Mouse (Mus musculus) natural killer cell, adult 2 months (primary cell): ENCODE measurements at regions not wholly inside any gene's neighbourhood (a gene's known extent, or its start where the extent isn't known, plus 50 kb on each side); places are given as distances from the start of the nearest gene placed in this dataset.
"Not testable (repeated sequence)": the region's sequence is repeated elsewhere in the genome, so short reads cannot be mapped to it uniquely, and the experiment has no call there.

Experiments
- DNase-seq, 2 experiments: peaks; one replicate each; pipeline ENCODE4 v3.0.0; 2022; ENCODE audit warnings: low spot score in 2 of 2

DNA sequence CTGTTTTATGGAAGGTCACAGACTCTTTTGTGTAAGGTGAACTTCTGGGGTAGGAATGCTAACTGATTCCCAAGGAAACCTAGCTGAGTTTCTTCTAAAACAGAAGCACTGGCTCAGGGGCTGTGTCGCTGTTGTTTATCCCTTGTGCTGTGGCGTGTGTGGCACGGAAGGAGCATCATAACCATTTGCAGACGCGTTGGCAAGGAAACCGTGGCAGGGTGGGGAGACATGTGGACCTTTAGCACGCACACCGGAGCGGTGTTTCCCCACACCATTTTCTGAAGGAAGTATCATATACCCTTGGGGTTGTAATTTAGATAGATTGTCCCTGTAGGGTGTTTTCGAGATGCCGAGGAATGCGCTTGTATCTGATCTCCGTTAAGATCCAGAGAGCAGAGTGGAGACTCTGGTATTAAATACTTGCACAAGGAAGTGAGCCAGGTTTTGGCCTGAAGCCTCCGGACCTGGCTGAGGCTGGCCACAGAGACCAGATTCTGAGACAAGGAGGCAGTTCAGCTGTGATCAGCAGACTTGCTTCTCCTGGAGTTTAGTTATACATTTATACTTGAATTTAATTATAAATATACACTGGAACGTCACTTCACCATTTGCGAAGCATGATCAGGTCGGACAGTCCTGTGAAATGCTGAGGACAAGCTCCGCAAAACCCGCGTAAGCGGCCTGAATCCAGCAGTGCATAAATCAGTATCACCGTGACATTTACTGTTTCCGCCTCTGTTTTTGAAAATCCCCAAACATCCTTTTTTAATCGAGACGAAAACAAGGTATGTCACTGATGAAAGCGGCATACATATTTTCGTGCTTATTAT is 84.5 kb upstream of the Adgrl2 start:
- no peak for DNase-seq

- DNase-seq, result no peak
Observed at GRCm38 (mm10) chr3:149070201-149070600, 79.8 kb upstream of the Adgrl2 start.

GRCm38 (mm10) chr3:149069436-149069835 is 79.1 kb upstream of the Adgrl2 start:
- DNase-seq, result no peak

- DNase-seq, result no peak
Observed at GRCm38 (mm10) chr3:149068821-149069220, 78.5 kb upstream of the Adgrl2 start.

- no peak for DNase-seq
Observed at GRCm38 (mm10) chr3:149067758-149068157, 77.4 kb upstream of the Adgrl2 start.

GRCm38 (mm10) chr3:149055077-149055476 is 64.7 kb upstream of the Adgrl2 start:
- no peak for DNase-seq

DNA sequence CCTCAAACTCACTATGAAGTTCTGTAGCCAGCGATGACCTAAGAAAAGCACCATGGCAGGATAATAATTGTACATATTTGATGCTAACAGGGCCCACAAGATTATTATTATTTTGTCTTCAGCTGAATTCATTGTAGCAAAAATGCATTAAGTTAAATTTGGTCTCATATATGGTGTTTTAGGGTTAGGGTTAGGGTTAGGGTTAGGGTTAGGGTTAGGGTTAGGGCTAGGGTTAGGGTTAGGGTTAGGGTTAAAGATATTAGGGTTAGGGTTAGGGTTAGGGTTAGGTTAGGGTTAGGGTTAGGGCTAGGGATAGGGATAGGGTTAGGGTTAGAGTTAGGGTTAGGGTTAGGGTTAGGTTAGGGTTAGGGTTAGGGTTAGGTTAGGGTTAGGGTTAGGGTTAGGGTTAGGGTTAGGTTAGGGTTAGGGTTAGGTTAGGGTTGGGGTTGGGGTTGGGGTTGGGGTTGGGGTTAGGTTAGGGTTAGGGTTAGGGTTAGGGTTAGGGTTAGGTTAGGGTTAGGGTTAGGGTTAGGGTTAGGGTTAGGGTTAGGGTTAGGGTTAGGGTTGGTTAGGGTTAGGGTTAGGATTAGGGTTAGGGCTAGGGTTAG is 62.0 kb upstream of the Adgrl2 start:
- DNase-seq, result not testable (repeated sequence)

GRCm38 (mm10) chr3:149045343-149045742 is 55.0 kb upstream of the Adgrl2 start:
- DNase-seq, result no peak

DNA sequence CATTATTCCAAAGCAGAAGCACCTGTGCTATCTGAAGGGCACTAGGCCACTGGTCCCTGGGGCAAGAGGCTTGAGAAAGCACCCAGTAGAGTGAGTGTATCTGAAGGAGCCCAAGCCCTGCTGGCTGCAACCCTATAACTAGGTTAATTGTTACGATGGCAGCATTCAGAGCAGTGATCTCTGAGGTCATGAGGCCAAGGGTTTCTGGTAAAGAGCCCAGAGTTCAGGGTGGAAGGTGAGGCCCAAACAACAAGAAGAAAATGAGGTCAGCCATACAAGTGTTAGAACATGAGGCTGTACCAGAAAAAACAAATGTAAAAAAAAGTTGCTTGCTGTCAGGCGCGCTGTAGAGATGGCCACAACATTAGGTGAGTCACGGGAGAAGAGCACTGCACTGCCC is 53.5 kb upstream of the Adgrl2 start:
- DNase-seq, result no peak

DNA sequence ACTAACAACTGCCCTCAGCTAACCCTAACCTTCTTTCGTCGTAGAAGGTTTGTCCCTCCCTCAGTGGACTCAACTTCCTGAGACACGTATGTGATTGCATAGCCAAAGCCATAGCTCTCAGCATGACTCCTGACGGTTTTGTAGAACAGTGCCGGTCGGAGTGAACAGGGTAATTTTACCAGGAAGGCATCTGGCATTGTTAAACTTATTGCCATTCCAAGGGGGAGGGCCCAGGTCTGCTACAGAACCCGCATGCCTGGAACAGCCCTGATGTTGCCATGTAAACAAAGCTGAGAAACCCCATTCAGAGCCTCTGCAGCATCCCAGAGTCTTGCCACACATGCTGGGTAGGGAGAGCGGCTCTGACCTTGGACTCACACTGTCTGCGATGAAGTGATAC is 52.2 kb upstream of the Adgrl2 start:
- DNase-seq, result no peak

DNA sequence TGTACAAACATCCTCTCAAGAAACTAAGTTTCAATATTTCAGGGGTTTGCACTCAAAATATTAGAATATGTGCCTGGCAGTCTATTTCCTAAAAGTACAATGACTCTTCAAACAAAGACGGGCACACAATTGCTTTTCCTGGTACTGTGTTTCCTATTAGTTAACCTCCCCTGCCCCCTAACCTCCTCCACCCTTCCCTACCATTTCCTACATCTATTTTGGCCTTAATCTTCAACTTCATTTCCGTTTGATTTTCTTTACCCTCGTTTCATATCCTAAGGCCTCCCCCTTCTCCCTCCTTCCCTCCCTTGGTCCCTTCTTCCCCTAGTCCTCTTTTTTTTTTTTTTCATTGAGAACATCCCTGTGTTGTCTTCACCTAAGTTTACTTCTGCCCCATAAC is 50.8 kb upstream of the Adgrl2 start:
- no peak for DNase-seq
